Mouse (Mus musculus): ENCODE measurements around the gene Gfod1.

- TF ChIP-seq MAFK (IDR thresholded peaks at IDR 0.05; ENCODE audit: insufficient read depth, low read depth, low read length), result no peak
- TF ChIP-seq ZC3H11A (IDR thresholded peaks at IDR 0.05; ENCODE audit: borderline replicate concordance, low read depth, low read length), result no peak
- TF ChIP-seq ZNF384 (IDR thresholded peaks at IDR 0.05; ENCODE audit: low read depth, low read length), result no peak
These were observed 102.9 kb downstream of the Gfod1 start for GRCm38 (mm10) chr13:43201033-43201432.

Data from ES-E14 (cell line).